Mouse (Mus musculus) MEL (cell line): ENCODE results near the gene Olfr685. TPM values are rescaled to one million over a fixed set of nuclear protein-coding genes. Genes with fewer than 3 reads are reported as not detected.

Experiments used
- DNase-seq: peaks from one replicate; pipeline ENCODE4 v3.0.0; 2011; ENCODE audit warnings: low read depth, low spot score
- H3K27ac ChIP-seq: 2 replicates; pipeline ENCODE4 v1.5.1; 2012; ENCODE audit warnings: low read depth, mild to moderate bottlenecking, control low read depth, low read length, moderate library complexity; ENCODE audit not compliant: control insufficient read depth
- H3K27me3 ChIP-seq, 2 experiments: fragments of 150-350 bp in 1 of 2; sonication (generic) in 1 of 2; 2 replicates each; pipeline ENCODE4 v1.6.1; 2012; ENCODE audit warnings: low read length in 2 of 2, mild to moderate bottlenecking in 2 of 2, improper control_type of control experiment in 1 of 2, moderate library complexity in 1 of 2; ENCODE audit not compliant: insufficient read depth in 2 of 2, control insufficient read depth in 1 of 2
- H3K36me3 ChIP-seq, 2 experiments: 2 replicates each; pipeline ENCODE4 v1.6.1; 2012 to 2014; ENCODE audit warnings: low read length in 2 of 2, improper control_type of control experiment in 1 of 2, inconsistent platforms in 1 of 2, mild to moderate bottlenecking in 1 of 2; ENCODE audit not compliant: insufficient read depth in 2 of 2, control insufficient read depth in 1 of 2
- H3K4me1 ChIP-seq, 2 experiments: fragments of 150-350 bp in 1 of 2; sonication (generic) in 1 of 2; 2 replicates each; pipeline ENCODE4 v1.6.1; 2012; ENCODE audit warnings: low read length in 2 of 2, improper control_type of control experiment in 1 of 2, mild to moderate bottlenecking in 1 of 2; ENCODE audit not compliant: insufficient read depth in 2 of 2, control insufficient read depth in 1 of 2
- H3K4me3 ChIP-seq, 2 experiments: fragments of 150-350 bp in 1 of 2; sonication (generic) in 1 of 2; 2 replicates each; pipeline ENCODE4 v1.5.1; 2012; ENCODE audit warnings: low read depth in 2 of 2, low read length in 2 of 2, mild to moderate bottlenecking in 2 of 2, moderate library complexity in 2 of 2, control low read depth in 1 of 2, improper control_type of control experiment in 1 of 2; ENCODE audit not compliant: control insufficient read depth in 1 of 2, insufficient read depth in 1 of 2
- H3K79me2 ChIP-seq: 2 replicates; pipeline ENCODE4 v1.6.1; 2012; ENCODE audit warnings: mild to moderate bottlenecking, low read length, moderate library complexity; ENCODE audit not compliant: control insufficient read depth, poor library complexity, insufficient read depth
- H3K9ac ChIP-seq: 2 replicates; pipeline ENCODE4 v1.6.1; 2012; ENCODE audit warnings: low read depth, mild to moderate bottlenecking, control low read depth, low read length, moderate library complexity; ENCODE audit not compliant: control insufficient read depth, poor library complexity, severe bottlenecking
- H3K9me3 ChIP-seq: fragments of 150-350 bp; sonication (generic); replicated peaks from 2 replicates; pipeline ENCODE4 v1.6.1; 2012; ENCODE audit warnings: mild to moderate bottlenecking, low read length, improper control_type of control experiment, moderate library complexity; ENCODE audit not compliant: insufficient read depth
- CHD1 ChIP-seq: IDR thresholded peaks from 2 replicates; pipeline ENCODE4 v1.6.1; 2012; ENCODE audit warnings: low read depth, mild to moderate bottlenecking, inconsistent platforms, low read length, improper control_type of control experiment
- CHD2 ChIP-seq: IDR thresholded peaks from 2 replicates; pipeline ENCODE4 v1.6.1; 2011; ENCODE audit warnings: low read length, improper control_type of control experiment
- CTCF ChIP-seq, 3 experiments: IDR thresholded peaks in 2 of 3; conservative IDR thresholded peaks in 1 of 3; 2 replicates each; pipeline ENCODE4 v1.5.1; 2011 to 2012; ENCODE audit warnings: low read length in 3 of 3, low read depth in 2 of 3, mild to moderate bottlenecking in 2 of 3, improper control_type of control experiment in 1 of 3, inconsistent platforms in 1 of 3, mixed read lengths in 1 of 3, moderate library complexity in 1 of 3; ENCODE audit not compliant: control insufficient read depth in 1 of 3, insufficient read depth in 1 of 3, poor library complexity in 1 of 3, severe bottlenecking in 1 of 3
- E2F4 ChIP-seq: IDR thresholded peaks from 2 replicates; pipeline ENCODE4 v1.6.1; 2011; ENCODE audit warnings: low read depth, low read length, improper control_type of control experiment, borderline replicate concordance
- ELF1 ChIP-seq: IDR thresholded peaks from 2 replicates; pipeline ENCODE4 v1.6.1; 2014; ENCODE audit warnings: low read depth, mild to moderate bottlenecking, inconsistent platforms, low read length, improper control_type of control experiment, moderate library complexity
- EP300 ChIP-seq, 2 experiments: IDR thresholded peaks; 2 replicates each; pipeline ENCODE4 v1.6.1; 2011; ENCODE audit warnings: improper control_type of control experiment in 2 of 2, low read length in 2 of 2, low read depth in 1 of 2, mild to moderate bottlenecking in 1 of 2
- ETS1 ChIP-seq: IDR thresholded peaks from 2 replicates; pipeline ENCODE4 v1.6.1; 2012; ENCODE audit warnings: low read depth, mild to moderate bottlenecking, inconsistent platforms, low read length, improper control_type of control experiment, moderate library complexity
- HCFC1 ChIP-seq: IDR thresholded peaks from 2 replicates; pipeline ENCODE4 v1.6.1; 2012; ENCODE audit warnings: low read depth, mild to moderate bottlenecking, inconsistent platforms, low read length, improper control_type of control experiment, moderate library complexity
- MYC ChIP-seq: IDR thresholded peaks from 2 replicates; pipeline ENCODE4 v1.6.1; 2011; ENCODE audit warnings: low read depth, mild to moderate bottlenecking, low read length, improper control_type of control experiment, moderate library complexity
- NELFE ChIP-seq: IDR thresholded peaks from 2 replicates; pipeline ENCODE4 v1.6.1; 2011; ENCODE audit warnings: low read depth, low read length, improper control_type of control experiment
- NRF1 ChIP-seq: IDR thresholded peaks from 2 replicates; pipeline ENCODE4 v1.6.1; 2014; ENCODE audit warnings: low read depth, mild to moderate bottlenecking, inconsistent platforms, low read length, improper control_type of control experiment, moderate library complexity; ENCODE audit not compliant: poor library complexity, insufficient read depth, severe bottlenecking
- POLR2AphosphoS2 ChIP-seq: IDR thresholded peaks from 2 replicates; pipeline ENCODE4 v1.6.1; 2011; ENCODE audit warnings: low read length, improper control_type of control experiment
- POLR2AphosphoS5 ChIP-seq: IDR thresholded peaks from 2 replicates; pipeline ENCODE4 v1.6.1; 2012; ENCODE audit warnings: low read depth, borderline replicate concordance, mild to moderate bottlenecking, inconsistent platforms, low read length, moderate library complexity, mixed read lengths
- RAD21 ChIP-seq: IDR thresholded peaks from 2 replicates; pipeline ENCODE4 v1.6.1; 2011; ENCODE audit warnings: mild to moderate bottlenecking, low read depth, low read length, improper control_type of control experiment
- RCOR1 ChIP-seq: IDR thresholded peaks from 2 replicates; pipeline ENCODE4 v1.6.1; 2012; ENCODE audit warnings: low read depth, mild to moderate bottlenecking, inconsistent platforms, low read length, improper control_type of control experiment
- TBP ChIP-seq: IDR thresholded peaks from 2 replicates; pipeline ENCODE4 v1.8.0; 2011; ENCODE audit warnings: low read depth, low read length, improper control_type of control experiment
- TCF12 ChIP-seq: IDR thresholded peaks from 2 replicates; pipeline ENCODE4 v1.6.1; 2014; ENCODE audit warnings: low read depth, mild to moderate bottlenecking, inconsistent platforms, low read length, improper control_type of control experiment, moderate library complexity
- UBTF ChIP-seq: IDR thresholded peaks from 2 replicates; pipeline ENCODE4 v1.6.1; 2012; ENCODE audit warnings: low read depth, mild to moderate bottlenecking, inconsistent platforms, low read length, improper control_type of control experiment, moderate library complexity, borderline replicate concordance; ENCODE audit not compliant: insufficient read depth
- USF1 ChIP-seq: IDR thresholded peaks from 2 replicates; pipeline ENCODE4 v1.6.1; 2014; ENCODE audit warnings: low read depth, mild to moderate bottlenecking, inconsistent platforms, low read length, improper control_type of control experiment, moderate library complexity
- ZC3H11A ChIP-seq: IDR thresholded peaks from 2 replicates; pipeline ENCODE4 v1.6.1; 2012; ENCODE audit warnings: low read depth, mild to moderate bottlenecking, inconsistent platforms, low read length, improper control_type of control experiment
- ZKSCAN1 ChIP-seq: IDR thresholded peaks from 2 replicates; pipeline ENCODE4 v1.6.1; 2012; ENCODE audit warnings: low read depth, mild to moderate bottlenecking, inconsistent platforms, low read length, improper control_type of control experiment, moderate library complexity
- ZMIZ1 ChIP-seq: IDR thresholded peaks from 2 replicates; pipeline ENCODE4 v1.6.1; 2012; ENCODE audit warnings: low read depth, mild to moderate bottlenecking, inconsistent platforms, low read length, improper control_type of control experiment, moderate library complexity
- polyA plus RNA-seq, 2 experiments: library from polyadenylated mRNA; stranded (reverse) in 1 of 2; unstranded in 1 of 2; fragments of >175 nt in 1 of 2; fragments of >200 nt in 1 of 2; gene quantifications; 2 replicates each; pipeline versions ENCODE4 v1.2.1 to v1.2.4; 2012; ENCODE audit warnings: low replicate concordance in 2 of 2, low read depth in 1 of 2; ENCODE audit not compliant: insufficient read length in 2 of 2, insufficient read depth in 1 of 2, missing spikeins in 1 of 2
- total RNA-seq: library from RNA; depleted of rRNA; stranded (reverse); fragments of 300-350 nt; gene quantifications from 2 replicates; pipeline ENCODE4 v1.2.3, GENCODE M21; 2012

The Olfr685 gene
- total and polyA plus RNA-seq, 3 experiments = not detected

DNA sequence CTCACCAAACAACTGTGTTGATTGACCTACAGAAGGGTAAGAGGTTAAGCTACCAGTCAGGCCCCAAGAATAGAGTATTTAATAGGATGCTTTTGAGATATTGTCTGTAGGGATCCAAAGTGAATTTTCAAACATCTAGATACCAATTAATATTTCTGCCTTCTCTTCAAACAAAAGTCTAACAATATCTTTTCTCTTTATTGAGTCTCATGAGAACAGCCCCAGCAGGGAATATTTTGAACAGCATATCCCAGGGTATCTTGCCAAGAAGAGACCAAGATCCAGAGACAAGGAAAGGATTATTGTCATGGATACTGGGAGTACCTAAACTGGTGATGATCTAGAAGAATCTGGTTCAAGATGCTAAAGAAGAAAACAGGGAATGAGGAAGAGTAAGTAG is 21.6 kb upstream of the Olfr685 start, which contains the start of gene Olfr686:
Gene Olfr686 (minus strand): TSS at position 101 of the 400 bp plus-strand sequence.
- no peaks in the 10 kb centered on the region for H3K9me3 ChIP-seq
- no peaks in the 10 kb centered on the region for H3K79me2 ChIP-seq
- no peaks in the 10 kb centered on the region for H3K4me1 ChIP-seq
- no peak within 1 kb of the TSS for H3K9ac ChIP-seq
- no peak within 1 kb of the TSS for H3K27ac ChIP-seq
- no peak for TF ChIP-seq NRF1
- no peak for TF ChIP-seq USF1
- no peak for TF ChIP-seq EP300 (IDR thresholded peaks at IDR 0.05; ENCODE audit: low read depth in 1 of 2, low read length in 2 of 2)
- TF ChIP-seq UBTF = no peak
- TF ChIP-seq CHD1 = no peak
- no peak for TF ChIP-seq CHD2
- no peak for TF ChIP-seq HCFC1
- no peak for TF ChIP-seq ZKSCAN1
- TF ChIP-seq RAD21 = no peak
- no peak for TF ChIP-seq ETS1
- no peak within 1 kb of the TSS for H3K4me3 ChIP-seq
- no peaks in the 10 kb centered on the region for H3K36me3 ChIP-seq
- no peaks in the 10 kb centered on the region for H3K27me3 ChIP-seq
- no peak for DNase-seq

DNA sequence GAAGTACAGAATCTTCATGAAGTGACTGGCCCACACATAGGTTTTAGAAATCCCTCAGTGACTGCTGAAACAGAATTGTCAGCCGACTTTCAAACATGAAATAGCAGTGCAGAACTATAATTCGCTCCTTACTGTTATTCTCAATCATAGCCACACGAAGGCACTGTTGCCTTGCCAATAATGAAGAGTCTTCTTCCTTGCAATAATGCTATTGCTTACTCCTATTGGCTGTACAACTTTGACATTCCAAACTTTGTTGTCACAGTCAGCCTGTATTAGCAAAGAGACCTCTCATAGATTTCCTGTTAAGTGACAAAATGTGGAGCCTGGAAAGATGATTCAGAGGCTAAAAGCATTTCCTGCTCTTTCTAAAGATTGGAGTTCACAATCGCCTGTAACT is 15.0 kb downstream of the Olfr685 start:
- Histone ChIP-seq H3K27ac (no peak overlapping the region), H3K4me1 (no peaks in the 10 kb centered on the region), H3K79me2 (no peaks in the 10 kb centered on the region), H3K27me3 (no peaks in the 10 kb centered on the region), H3K9me3 (no peaks in the 10 kb centered on the region), H3K9ac (no peak overlapping the region), H3K4me3 (no peak overlapping the region), H3K36me3 (no peaks in the 10 kb centered on the region)
- TF ChIP-seq CTCF (IDR thresholded peaks at IDR 0.05 in 2 of 3, conservative IDR thresholded peaks at IDR 0.05 in 1 of 3; ENCODE audit: control insufficient read depth in 1 of 3, insufficient read depth in 1 of 3, low read depth in 2 of 3, low read length in 3 of 3, poor library complexity in 1 of 3, severe bottlenecking in 1 of 3) = peak in 2 of 3 experiments; percentile 5 to 8; a peak in 1 of 6 replicates
- TF ChIP-seq MYC = no peak
- TF ChIP-seq RAD21 = peak; percentile 16
- no peak for DNase-seq

DNA sequence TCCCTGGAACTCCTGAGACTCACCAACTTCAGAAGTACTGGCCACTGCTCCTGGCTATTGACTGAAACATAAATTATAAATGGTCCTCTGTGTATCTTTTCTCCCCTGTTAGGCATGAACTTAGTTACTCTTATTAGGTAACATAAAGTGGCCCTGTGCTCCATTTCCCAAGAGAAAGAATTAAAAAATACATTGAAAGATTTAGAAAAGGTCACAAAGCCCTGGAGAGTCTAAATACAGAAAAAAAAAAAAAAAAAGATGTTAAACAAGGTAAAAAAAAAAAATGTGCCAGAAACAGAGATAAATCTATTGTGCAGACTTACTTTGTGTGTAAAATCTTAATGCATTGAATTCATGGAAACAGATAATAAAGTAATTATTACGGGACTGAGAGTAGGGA is 22.3 kb downstream of the Olfr685 start, which contains the start of gene Olfr684:
Gene Olfr684 (minus strand): TSS at position 101 of the 400 bp plus-strand sequence.
- Histone ChIP-seq H3K27me3 (no peaks in the 10 kb centered on the region), H3K4me1 (no peaks in the 10 kb centered on the region), H3K9me3 (no peaks in the 10 kb centered on the region), H3K4me3 (no peak within 1 kb of the TSS), H3K36me3 (no peaks in the 10 kb centered on the region), H3K27ac (no peak within 1 kb of the TSS), H3K9ac (no peak within 1 kb of the TSS), H3K79me2 (no peaks in the 10 kb centered on the region)
- TF ChIP-seq POLR2AphosphoS5 (no peak), RAD21 (no peak), ELF1 (no peak), UBTF (no peak), TBP (no peak), MYC (no peak), RCOR1 (no peak), NELFE (no peak), POLR2AphosphoS2 (no peak), TCF12 (no peak), ZC3H11A (no peak), CHD1 (no peak), ZMIZ1 (no peak), E2F4 (no peak)
- no peak for DNase-seq
